Mouse (Mus musculus) spleen, postnatal 10 days (tissue): ENCODE measurements at regions not wholly inside any gene's neighbourhood (a gene's known extent, or its start where the extent isn't known, plus 50 kb on each side); places are given as distances from the start of the nearest gene placed in this dataset.

Experiments
- DNase-seq, 2 experiments: peaks; one replicate each; pipeline ENCODE4 v3.0.0; 2021 to 2022; ENCODE audit warnings: low spot score in 2 of 2

DNA sequence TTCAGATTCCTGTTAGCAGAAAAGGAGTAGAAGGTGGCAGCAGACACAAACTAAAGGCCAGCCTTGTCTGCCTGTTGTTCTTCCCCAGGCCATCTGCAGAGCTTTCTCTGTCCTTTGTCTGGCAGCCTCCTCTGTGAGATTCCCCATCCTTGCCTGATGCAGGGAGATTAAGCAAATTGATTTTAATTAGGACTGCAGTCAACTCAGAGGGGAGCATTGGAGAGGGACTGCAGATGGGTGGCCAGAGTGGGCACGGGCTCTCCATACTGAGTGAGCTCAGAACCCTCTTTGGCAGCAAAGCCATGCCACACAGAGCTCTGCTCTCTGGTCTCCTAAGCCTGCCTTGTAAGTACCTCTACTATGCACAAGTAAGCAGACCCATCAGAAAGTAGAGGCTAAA, 158.5 kb downstream of the Maf start:
- DNase-seq = no peak

DNA sequence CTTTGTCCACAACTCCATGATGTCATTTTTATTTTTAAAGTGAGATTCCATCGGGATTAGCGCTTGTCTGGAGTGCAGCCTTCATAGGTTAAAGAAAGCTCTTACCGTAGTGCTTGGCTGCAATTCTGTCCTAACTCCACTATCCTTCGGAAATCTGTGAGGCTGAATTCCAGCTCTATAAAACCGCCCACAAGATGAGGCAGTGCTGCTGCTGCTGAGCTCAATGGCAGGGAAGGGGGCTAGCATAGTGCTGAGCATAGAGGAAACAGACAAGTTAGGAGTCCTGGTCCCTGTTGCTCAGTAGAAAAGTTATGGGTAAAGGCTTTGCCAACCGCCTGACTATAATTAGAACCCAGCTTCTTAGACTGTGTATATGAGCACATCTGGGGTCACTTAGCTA, 163.5 kb downstream of the Maf start:
- no peak for DNase-seq

DNA sequence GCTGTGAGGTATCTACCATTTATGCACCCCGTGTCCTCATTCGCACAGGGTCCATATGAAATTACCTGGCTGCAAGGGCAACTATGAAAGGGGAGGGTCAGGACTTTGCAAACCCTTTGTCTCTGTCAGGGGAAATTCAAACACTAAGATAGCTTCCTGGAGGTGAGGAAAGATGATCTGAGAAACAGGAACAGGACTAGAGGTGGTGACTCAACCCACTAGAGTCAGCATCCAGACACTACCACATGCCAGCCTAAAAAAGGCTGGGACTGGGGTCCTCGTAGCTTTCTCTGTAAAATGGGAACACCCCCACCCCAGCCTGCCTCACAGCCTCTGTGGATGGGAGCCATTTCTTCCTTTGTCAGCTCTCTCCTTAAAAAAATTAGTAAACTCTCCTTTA, 164.7 kb downstream of the Maf start:
- DNase-seq = no peak

DNA sequence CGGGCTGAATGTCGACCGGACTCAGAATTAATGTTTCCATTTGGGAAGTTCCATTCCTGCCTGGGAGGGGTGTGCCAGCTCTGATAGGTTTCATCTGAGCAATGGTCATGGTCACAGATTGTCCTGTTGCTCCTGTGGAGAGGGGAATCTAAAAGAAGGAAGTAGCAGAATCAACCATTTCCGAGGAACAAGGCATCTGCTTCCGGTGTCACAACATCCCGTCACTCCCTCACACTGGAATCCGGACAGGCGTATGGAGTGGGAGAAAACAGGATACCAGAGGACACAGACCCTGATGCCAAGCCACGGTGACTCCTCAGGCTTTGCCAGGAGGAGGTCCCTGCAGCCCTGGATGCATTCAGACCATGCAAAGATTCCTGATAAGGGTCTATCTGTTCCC, 168.0 kb downstream of the Maf start:
- no peak for DNase-seq

DNA sequence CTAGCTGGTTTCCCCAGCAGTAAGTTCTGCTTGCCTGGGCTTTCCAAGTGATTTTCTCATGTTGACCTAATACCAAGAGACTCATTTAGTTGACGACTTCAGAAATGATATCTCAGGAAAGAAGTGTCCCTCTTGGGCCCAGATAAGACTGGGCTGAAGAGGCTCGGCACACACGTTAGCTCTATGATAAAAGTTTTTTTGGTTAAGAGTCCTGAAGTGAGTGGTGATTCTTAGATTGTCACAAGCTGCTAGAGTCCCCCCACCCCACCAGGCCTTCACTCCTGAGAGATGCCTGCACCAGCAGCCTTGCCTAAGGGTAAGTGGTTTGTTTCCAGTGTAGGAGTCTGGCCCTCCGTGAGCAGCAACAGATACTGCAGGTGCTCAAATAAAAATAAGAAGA, 169.4 kb downstream of the Maf start:
- no peak for DNase-seq

DNA sequence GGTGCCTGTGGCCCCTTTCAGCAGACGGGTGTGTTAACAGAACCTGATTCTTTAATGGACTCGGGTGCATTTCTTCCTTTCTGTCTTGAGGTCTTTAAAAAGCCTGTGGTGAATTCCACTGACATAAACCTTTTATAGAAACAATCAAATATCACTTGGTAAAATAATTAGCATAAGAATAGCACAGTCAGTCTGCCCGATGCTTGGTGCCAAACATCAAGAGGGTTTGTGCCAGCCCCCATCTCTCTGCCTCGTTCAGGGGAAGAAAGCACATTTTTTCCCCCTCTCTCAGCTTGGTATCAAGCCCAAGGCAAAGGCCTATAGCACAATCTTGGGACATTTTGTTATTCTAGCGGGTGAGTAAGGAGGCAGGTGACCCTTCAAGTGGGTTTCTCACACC, 169.8 kb downstream of the Maf start:
- DNase-seq = no peak

DNA sequence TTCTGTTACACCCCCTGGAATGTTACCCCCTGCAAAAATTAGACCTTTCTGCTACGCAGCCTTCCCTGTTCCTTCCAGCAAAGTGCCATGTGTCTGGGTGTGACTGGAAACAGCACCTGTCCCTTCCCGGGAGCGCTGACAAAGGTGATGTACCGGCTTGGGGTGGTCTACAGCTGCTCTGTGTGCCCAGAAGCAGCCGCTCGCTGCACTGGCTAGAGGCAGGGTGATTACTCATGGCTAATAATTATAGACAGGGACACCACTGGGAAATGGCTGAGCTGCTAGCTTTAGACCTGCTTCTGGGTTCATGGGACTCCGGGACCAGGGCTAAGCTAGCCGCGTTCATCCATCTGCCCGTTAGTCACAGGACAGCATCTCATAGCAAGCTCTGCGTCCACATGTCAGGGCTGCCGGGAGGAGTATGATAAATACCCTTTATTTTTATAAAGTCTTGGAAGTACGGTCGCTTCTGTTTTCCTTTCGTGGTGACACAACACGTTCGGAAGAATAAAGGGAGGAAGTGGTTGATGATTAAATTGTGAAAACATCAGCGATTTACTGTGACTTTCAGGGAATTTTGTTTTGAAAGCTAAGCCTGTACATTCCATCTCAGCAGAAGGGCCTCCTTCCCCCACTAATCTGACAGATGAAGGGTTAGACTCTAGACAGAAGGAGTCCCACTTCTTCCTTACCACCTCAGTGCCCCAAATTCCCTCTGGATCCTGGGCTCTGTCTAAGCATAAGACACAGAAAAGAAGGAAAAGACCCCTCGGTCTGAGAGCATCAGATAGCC, 170.8 kb downstream of the Maf start:
- DNase-seq = no peak

DNA sequence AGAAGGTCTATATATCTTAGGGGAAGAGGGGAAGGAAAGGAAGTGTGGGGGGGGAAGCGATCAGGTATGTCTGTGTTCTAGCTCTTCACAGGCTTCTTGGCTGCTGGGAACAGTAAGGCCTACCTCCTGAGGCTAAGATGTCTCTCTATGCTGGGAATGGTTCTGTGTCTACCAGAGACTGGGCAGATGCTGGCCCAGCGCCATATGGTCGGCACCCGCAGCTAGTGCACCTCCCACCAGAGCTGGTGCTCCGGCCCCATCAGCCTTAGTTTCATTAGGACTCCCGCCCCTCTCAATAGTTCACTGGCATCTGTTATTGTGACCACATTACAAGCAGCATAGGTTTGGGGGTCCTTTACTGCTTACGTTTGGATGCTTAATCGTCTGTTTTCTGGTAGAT, 171.6 kb downstream of the Maf start:
- no peak for DNase-seq

DNA sequence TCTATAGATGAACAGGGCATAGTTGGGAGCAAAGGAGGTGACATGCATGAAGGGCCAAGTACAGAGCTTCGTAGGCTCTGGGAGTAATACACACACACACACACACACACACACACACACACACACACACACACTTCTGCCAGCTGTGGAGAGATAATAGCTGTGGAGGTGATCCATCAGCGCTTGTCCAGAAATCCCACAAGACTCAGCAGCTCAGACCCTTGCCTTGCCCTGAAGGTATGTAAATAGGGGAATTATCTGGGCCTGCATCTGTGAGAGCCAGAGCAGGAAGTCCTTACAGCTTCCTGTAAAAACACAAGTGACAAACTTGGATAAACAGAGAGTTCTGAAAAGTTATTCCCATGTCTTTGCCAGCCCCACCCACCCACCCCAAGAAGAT, 173.6 kb downstream of the Maf start:
- no peak for DNase-seq

DNA sequence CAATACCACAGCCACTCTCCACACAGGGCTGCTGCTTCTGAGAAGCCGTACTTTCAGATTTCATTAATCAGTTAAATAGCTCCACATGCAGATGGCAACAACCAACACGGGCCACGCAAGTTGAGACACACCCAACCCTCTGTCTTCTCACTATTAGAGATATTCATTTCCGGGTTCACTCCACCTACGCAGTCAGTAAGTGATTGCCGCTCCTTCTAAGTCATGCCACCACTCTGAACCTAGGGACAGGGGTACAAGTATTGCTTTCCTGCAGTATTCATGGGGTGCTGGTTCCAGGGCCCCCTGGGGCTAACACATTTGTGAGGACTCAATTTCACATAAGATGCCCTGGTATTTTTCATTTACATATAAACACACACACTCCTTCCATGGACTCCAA, 176.3 kb downstream of the Maf start:
- DNase-seq = no peak

DNA sequence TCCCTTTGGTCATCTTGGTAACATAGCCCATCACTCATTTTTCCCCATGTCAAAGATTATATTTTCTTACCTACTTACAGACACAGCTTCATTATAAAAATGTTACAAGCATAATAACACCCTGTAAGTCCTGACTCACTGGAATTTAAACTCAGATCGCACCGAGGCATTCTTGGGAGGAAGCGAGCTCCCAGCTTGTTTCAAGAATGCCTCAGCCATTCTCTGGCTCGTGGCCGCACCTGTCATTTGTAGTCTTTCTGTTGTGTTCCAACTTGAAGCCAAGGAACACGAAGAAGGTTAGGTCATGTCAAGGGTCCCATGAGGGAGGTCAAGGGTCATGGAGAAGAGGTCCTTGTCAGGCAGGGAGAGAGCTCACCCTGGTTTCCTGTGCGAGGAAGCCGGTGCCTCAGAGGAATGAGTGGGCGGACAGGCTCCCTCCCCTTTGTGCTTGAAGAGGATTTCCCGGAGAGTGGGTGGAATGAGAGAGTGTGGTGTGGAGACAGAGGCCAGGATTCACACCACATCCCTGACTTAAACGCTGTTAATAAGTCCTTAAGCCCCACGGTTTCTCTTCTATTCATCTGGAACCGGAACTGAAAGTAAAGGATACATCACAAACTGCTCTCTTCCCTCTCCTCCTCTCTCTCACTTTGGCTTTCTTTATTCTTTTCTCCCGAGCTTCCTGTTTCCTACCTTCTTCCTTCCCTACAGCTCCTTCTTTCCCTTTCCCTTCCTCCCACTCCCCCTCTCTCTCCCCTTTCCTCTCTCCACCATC, 177.8 kb downstream of the Maf start:
- DNase-seq = no peak

DNA sequence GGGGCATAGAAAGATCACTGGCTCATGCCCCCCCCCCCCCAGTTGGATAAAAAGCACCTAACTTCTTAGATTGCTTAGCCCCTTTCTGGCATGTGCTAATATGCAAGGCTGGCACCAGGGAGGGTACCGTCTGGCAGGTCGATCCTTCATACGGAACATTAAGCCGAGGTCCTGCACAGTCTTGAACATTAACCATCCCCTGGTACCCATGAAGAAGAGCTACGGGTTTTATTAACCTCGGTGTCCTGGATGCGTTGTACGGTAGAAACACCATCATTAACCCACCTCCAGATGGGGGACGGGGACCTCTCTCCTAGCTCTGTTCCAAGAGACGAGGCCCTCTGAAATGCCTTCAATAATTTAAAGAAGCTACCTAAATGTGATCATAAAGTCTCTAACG, 178.7 kb downstream of the Maf start:
- no peak for DNase-seq

DNA sequence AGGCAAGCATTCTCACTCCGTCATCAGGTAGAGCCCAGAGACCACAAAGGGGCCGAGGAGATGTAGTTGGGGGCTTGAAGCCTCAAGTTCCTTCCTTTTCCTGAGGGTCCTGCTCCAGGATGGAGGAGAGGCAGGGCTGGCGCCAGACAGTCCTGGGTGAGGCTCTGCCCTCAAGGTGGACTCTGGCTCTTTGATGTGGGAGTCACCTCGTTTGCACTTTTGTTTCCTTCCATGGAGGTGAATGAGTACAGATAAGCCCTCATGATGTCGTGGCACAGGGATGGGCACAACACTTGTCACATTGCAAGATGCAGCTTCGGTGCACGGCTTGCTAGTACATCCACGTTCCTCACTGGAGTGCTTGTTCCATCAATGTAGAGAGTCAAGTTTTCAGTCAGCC, 182.4 kb downstream of the Maf start:
- no peak for DNase-seq

DNA sequence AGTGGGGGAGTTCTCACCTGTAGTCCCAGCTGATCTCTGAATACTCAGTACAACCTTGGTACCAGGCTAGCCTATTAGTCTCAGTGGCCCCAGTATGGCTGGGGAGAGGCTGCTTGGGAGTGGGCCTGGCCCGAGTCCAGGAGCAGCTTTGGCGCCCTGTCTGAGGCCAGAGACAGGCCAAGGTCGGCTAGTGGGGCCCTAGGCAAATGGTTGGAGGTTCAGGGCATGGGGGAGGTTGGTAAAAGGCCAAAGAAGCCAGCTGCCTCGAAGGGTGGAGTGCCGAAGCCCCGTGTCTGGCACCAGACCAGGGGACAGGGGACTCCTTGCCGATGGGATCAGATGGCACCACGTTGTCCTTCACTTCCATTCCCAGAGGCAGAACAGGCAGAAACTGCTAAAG, 182.9 kb downstream of the Maf start:
- no peak for DNase-seq

DNA sequence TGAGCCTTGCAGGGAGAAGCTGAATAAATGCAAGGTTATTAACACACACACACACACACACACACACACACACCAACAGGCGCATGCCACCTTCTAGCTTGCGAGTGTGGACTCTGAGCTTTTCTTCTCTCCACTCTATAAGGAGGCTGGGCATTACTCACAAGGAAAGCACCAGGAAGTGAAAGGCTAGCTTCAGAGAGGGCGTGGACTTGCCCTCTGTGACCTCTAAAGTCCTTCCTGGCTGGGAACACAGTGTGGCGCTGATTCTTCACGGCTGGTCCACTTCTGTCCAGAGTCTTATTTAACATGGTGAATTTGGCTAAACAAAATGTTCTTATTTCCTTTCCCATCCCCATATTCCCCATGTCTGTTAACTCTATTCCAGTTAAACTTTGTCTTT, 185.1 kb downstream of the Maf start:
- no peak for DNase-seq

DNA sequence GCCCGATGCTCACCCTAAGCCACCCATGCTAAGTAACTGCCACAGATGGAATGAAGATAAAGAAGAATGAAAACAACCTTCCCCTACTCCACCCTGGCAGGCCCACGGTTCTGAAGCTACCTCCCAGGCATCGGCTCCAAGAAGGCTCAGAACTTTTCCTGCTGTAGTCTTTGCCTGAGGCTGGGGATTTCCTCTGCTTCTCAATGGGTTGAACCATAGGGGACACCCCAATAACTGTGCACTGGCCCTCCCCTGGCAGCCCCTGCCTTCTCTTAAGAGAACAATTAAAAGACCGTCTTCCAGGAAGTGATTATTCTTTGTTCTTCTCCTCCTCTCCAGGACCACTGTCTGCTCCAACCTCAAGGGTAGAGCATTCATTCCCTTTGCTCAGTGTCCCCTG, 191.9 kb downstream of the Maf start:
- DNase-seq = no peak

DNA sequence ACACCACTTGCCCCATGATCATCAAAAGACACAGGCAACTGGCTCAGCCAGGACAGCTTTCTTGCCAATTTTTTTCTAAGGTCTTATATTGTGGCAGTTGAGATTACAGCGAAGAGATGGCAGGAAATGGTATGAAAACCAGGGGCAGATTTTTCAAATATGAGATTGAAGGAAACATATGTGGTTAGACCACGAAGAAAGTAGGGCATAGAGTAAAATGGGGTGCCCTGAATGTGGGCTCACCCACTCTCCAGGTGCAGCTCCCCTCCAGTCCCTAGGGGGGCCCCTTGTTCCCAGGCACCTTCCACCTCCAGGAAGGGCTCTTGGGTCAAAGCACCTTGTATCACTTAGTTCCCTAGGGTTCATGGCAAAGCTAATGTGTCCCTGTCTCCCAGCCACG, 193.1 kb downstream of the Maf start:
- no peak for DNase-seq

DNA sequence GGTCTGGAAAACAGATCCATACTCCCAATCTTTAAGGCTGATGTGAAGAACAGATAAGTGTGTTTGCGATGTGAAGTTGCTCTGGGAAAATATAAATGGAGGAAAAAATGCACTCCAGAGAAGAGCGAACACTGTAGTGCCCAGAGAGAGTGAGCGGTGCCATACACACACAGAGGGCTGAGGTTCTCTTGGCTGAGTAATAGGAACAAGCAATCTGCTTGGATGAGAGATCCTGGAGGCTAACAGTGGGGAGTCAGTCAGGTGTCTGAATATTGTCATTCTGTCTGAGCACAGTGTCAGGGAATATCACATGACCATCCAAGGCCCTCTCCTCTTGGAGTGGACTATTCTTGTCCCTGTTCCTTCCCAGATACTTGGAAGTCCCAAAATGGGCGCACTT, 200.4 kb downstream of the Maf start:
- no peak for DNase-seq

DNA sequence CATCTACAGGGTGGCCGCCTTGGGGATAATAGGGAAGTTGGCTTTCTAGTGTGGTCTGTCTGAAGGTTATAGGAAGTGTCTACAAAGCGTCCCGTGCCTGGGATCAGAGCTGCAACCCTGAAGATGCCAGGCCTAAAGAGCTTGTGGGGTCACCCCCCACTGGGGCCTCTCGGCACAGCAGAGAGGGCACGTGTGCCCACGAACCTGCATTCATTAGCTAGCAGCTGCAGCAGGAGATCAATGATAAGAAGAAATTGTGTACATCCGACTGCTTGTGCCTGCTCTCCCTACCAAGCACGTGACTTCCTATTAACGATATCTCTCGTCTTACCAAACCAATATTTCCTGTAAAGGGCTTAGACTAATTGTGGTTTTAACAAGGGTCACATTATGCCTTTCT, 200.9 kb downstream of the Maf start:
- DNase-seq = no peak

DNA sequence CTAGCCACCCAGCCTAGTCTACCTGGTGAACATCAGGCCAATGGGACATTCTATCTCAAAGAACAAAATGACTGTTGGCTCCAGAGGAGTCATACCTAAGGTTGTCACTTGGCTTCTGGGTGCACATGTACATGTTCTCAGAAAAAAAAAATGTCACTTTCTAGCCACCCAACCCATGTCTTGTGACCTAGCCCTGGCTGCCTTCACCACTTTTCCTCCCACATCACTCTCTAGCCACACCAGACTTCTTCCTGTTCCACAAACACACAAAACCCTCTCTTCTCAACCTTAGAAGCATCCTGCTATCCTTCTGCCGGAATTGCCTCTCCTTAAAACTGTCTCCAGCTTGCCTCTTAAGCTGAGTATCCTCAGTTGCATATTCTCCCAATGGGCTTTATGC, 211.6 kb downstream of the Maf start:
- no peak for DNase-seq

DNA sequence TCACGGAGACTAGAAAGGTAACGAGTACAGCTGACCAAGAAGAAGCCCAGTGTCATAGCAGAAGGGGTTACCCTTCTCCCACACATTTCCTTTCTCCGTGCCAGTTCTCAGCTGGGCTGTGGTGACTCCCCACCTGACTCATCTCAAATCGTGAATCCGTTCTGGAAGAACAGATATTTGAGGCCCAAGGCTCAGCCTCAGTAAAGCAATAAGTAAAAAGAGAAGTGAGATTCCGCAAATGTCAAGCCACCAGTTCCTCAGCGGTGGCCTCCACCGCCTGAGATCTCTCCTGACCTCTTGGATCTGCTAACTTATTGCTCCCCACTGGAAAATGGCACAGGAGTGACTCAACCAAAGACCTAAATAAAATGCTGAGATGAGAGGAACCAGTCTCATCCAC, 213.2 kb downstream of the Maf start:
- DNase-seq = no peak

DNA sequence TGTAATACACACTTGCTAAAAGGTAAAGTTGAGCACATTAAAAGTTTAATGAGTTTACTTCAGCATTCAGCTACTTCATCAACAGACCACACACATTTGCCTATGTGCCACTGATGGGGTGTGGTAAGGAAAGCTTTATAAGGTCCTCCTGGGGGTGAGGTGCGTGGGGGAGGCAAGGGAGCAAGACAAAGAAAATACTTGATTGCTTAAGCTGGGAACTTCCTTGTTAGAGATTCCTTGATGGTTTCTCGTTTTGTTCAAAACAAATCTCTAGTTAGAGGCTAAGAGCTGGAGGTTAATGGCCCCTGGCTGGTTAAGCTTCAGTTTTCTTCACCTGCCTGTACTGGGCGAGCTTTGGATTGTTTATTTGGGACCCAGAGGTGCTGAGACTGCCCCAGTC, 220.7 kb downstream of the Maf start:
- no peak for DNase-seq

DNA sequence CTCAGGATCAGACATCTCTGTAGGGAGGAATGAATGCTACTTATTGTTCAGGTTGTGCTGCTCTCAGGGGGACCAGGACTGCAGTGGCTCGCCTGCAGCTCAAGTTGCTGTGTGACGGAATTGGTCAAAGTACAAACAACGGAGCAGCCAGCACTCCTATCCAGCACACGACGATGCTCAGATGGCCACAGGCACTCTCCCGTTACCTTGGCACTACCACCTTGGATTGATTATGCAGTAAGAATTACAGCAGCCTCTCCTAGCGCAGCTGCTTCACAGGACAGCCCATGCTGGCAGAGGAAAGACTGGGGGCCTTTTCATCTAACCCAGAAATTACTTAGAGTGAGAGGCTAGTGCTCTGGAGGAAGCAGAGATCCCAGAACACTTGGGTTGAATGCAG, 226.5 kb downstream of the Maf start:
- DNase-seq = no peak
